ENCODE assay signal across 10 mouse cellular contexts in genomic region chr3:87761408-87762375, GRCm38 (mm10).
DNase-seq lines count a peak whose midpoint lies in the region.
"Had no signal": no experiment of that assay in that cellular context is flagged by ENCODE, and none has a peak within 500 bp of the region (broad histone marks: within the 10 kb centered on the region; RNA-seq: fewer than 3 reads in every experiment).

No protein-coding gene starts in this region.

- DNase-seq in embryo, embryonic 11 days: peak; percentile 54
- DNase-seq in embryo, embryonic 9.5 days (ENCODE audit: extremely low spot score): no peak
- peak; percentile 52 for DNase-seq in 3134 (ENCODE audit: extremely low read depth, insufficient read length, low spot score)
- DNase-seq in forelimb bud, embryonic 11.5 days (ENCODE audit: low read depth, low spot score): peak; percentile 25
- DNase-seq in kidney, postnatal 25 days: peak; percentile 62 to 82
- no peak for DNase-seq in cerebellum, adult 8-10 months
- DNase-seq in Muller cell, postnatal 12 days (ENCODE audit: inconsistent ontology term): no peak
- DNase-seq in cerebellum, adult 11-12 months: no peak
- DNase-seq: lung, adult 2 months; thymus, postnatal 36 days had no signal

Comparison
In these comparisons a context has a peak if more than half of its experiments do, and no peak if none do; other contexts are left out.
1. DNase-seq: peak in embryo, embryonic 11 days (single experiment), 3134 (single experiment), forelimb bud, embryonic 11.5 days (single experiment) and kidney, postnatal 25 days (2 of 2); none in embryo, embryonic 9.5 days (single experiment), cerebellum, adult 8-10 months (single experiment), Muller cell, postnatal 12 days (single experiment) and cerebellum, adult 11-12 months (single experiment).